Mouse (Mus musculus) brain, embryonic 14.5 days (tissue): ENCODE data around the gene Bet1l.

Experiments
- CTCF ChIP-seq: fragments of 200-500 bp; IDR thresholded peaks from 2 replicates; pipeline ENCODE4 v1.5.1; 2012; ENCODE audit warnings: inconsistent platforms, mild to moderate bottlenecking, moderate library complexity, borderline replicate concordance; ENCODE audit not compliant: insufficient read depth, insufficient read length; ENCODE audit errors: extremely low read depth
- POLR2A ChIP-seq: fragments of 200-500 bp; IDR thresholded peaks from 2 replicates; pipeline ENCODE4 v1.6.1; 2012; ENCODE audit warnings: mild to moderate bottlenecking, inconsistent platforms, borderline replicate concordance; ENCODE audit not compliant: poor library complexity, insufficient read depth, insufficient read length, severe bottlenecking; ENCODE audit errors: extremely low read depth

DNA sequence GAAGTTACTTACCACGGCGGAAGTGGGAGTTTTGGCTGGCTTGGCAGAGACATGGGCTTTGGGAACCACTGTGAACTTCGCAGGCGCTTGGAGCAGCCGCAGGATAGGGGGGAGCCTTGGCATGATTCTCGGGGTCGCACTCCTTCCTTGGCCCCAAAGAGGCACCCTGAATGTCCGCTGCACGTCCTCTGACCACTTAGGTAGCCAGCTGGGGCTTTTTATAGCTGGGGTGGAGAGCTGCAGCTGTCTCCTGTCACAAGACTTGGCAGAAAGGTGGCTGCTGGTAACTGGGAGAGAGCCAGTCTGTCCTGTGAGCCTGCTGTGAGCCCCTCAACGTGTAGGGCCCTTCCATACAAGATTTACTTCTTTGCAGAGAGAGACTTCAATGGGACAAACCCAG, 42.8 kb upstream of the Bet1l start, which contains the start of gene Cox8b:
- TF ChIP-seq CTCF (no peak), POLR2A (no peak)
